ENCODE assay signal across 17 mouse cellular contexts in genomic region chr17:71117956-71118355, GRCm38 (mm10).
DNase-seq lines count a peak whose midpoint lies in the region; ATAC-seq and TF ChIP-seq lines count a peak whose summit lies in the region.
"Had no signal": no experiment of that assay in that cellular context is flagged by ENCODE, and none has a peak within 500 bp of the region (broad histone marks: within the 10 kb centered on the region; RNA-seq: fewer than 3 reads in every experiment).

No protein-coding gene starts in this region.

- H3K27ac ChIP-seq in heart, embryonic 16.5 days (ENCODE audit: low read length): peak overlapping the region; percentile 44; the same call in 1 of the 2 replicates
- peak overlapping the region; percentile 85 for H3K27ac ChIP-seq in bone marrow macrophage, adult 2 months (ENCODE audit: insufficient read depth, low read depth, low read length)
- H3K27ac ChIP-seq in forebrain, postnatal 0 days (ENCODE audit: low read depth, low read length): no peak overlapping the region
- H3K27ac ChIP-seq in forebrain, embryonic 12.5 days: no peak overlapping the region
- H3K27ac ChIP-seq: embryonic facial prominence, embryonic 12.5 days; hindbrain, embryonic 14.5 days; midbrain, embryonic 13.5 days; neural tube, embryonic 13.5 days had no signal

- no peak for DNase-seq in heart, postnatal 25 days (ENCODE audit: low spot score)
- DNase-seq in forebrain, postnatal 0 days: no peak
- DNase-seq: adrenal gland, postnatal 14 days; cerebellum, adult 18-20 months; kidney, adult 9 months; kidney, postnatal 25 days; left cerebral cortex, postnatal 4 days; lung, adult 18-20 months had no signal

- H3K4me2 ChIP-seq in heart, embryonic 16.5 days (ENCODE audit: low read depth, low read length): no peak overlapping the region
- no peak overlapping the region for H3K4me2 ChIP-seq in forebrain, postnatal 0 days (ENCODE audit: low read depth)
- no peak overlapping the region for H3K4me2 ChIP-seq in forebrain, embryonic 12.5 days
- H3K4me2 ChIP-seq: embryonic facial prominence, embryonic 12.5 days; hindbrain, embryonic 14.5 days; midbrain, embryonic 13.5 days; neural tube, embryonic 13.5 days had no signal

- WGBS in heart, embryonic 16.5 days: 57% methylated on average over 4 of the region's 4 CpGs
- WGBS in forebrain, postnatal 0 days: 95% methylated on average over 4 of the region's 4 CpGs
- 89% methylated on average over 4 of the region's 4 CpGs for WGBS in forebrain, embryonic 12.5 days

- H3K4me3 ChIP-seq in heart, embryonic 16.5 days (ENCODE audit: low read length): no peak overlapping the region
- H3K4me3 ChIP-seq in bone marrow macrophage, adult 2 months (ENCODE audit: insufficient read depth, low read length): 0 out of 2 replicates have a peak overlapping the region, but pooled peaks have one; percentile 5
- no peak overlapping the region for H3K4me3 ChIP-seq in forebrain, postnatal 0 days (ENCODE audit: low read depth, low read length)
- no peak overlapping the region for H3K4me3 ChIP-seq in forebrain, embryonic 12.5 days (replicated peaks)
- H3K4me3 ChIP-seq: embryonic facial prominence, embryonic 12.5 days; midbrain, embryonic 13.5 days; neural tube, embryonic 13.5 days had no signal

- TF ChIP-seq POLR2A in bone marrow macrophage, adult 2 months (IDR thresholded peaks at IDR 0.05; ENCODE audit: borderline replicate concordance, low read depth, low read length): no peak

- no peaks in the 10 kb centered on the region for H3K27me3 ChIP-seq in heart, embryonic 16.5 days (ENCODE audit: control insufficient read depth, insufficient read depth, low read length)
- H3K27me3 ChIP-seq in forebrain, postnatal 0 days (ENCODE audit: insufficient read depth, low read length): no peaks in the 10 kb centered on the region
- no peaks in the 10 kb centered on the region for H3K27me3 ChIP-seq in forebrain, embryonic 12.5 days
- H3K27me3 ChIP-seq: embryonic facial prominence, embryonic 12.5 days; midbrain, embryonic 13.5 days; neural tube, embryonic 13.5 days had no signal

- H3K4me1 ChIP-seq in heart, embryonic 16.5 days (ENCODE audit: control insufficient read depth, insufficient read depth, low read length): peaks cover 25% of the 10 kb centered on the region
- peaks cover 36% of the 10 kb centered on the region for H3K4me1 ChIP-seq in bone marrow macrophage, adult 2 months (ENCODE audit: control insufficient read depth, insufficient read depth, low read length)
- no peaks in the 10 kb centered on the region for H3K4me1 ChIP-seq in forebrain, postnatal 0 days (ENCODE audit: insufficient read depth)
- H3K4me1 ChIP-seq in forebrain, embryonic 12.5 days: no peaks in the 10 kb centered on the region
- H3K4me1 ChIP-seq: midbrain, embryonic 13.5 days; neural tube, embryonic 13.5 days had no signal

- H3K9me3 ChIP-seq in heart, embryonic 16.5 days (replicated peaks; ENCODE audit: control insufficient read depth, low read length): no peaks in the 10 kb centered on the region
- H3K9me3 ChIP-seq in forebrain, postnatal 0 days (ENCODE audit: low read length): no peaks in the 10 kb centered on the region
- no peaks in the 10 kb centered on the region for H3K9me3 ChIP-seq in forebrain, embryonic 12.5 days
- H3K9me3 ChIP-seq: embryonic facial prominence, embryonic 12.5 days; midbrain, embryonic 13.5 days; neural tube, embryonic 13.5 days had no signal

- intact Hi-C loops in heart, postnatal 25 days (cut with DNase I): no loop called here

- peaks cover 14% of the 10 kb centered on the region for H3K36me3 ChIP-seq in heart, embryonic 16.5 days (ENCODE audit: control insufficient read depth, insufficient read depth)
- H3K36me3 ChIP-seq in forebrain, postnatal 0 days (ENCODE audit: insufficient read depth): no peaks in the 10 kb centered on the region
- no peaks in the 10 kb centered on the region for H3K36me3 ChIP-seq in forebrain, embryonic 12.5 days (replicated peaks)
- H3K36me3 ChIP-seq: embryonic facial prominence, embryonic 12.5 days; midbrain, embryonic 13.5 days; neural tube, embryonic 13.5 days had no signal

- no peak for ATAC-seq in heart, embryonic 16.5 days (replicated peaks; ENCODE audit: extremely low read depth, insufficient read depth, low FRiP score)
- peak; percentile 95 for ATAC-seq in granulocyte monocyte progenitor cell, adult 5-6 weeks (replicated peaks; ENCODE audit: poor library complexity, severe bottlenecking)
- ATAC-seq in neutrophil, adult 5-6 weeks (ENCODE audit: extremely low read depth, insufficient number of reproducible peaks, low FRiP score, poor library complexity, severe bottlenecking): 0 out of 2 replicates have a peak, but pooled peaks have one; percentile 19
- no peak for ATAC-seq in forebrain, postnatal 0 days
- ATAC-seq in forebrain, embryonic 12.5 days (ENCODE audit: low FRiP score): no peak
- ATAC-seq: midbrain, embryonic 13.5 days had no signal

- no peak for TF ChIP-seq CTCF in bone marrow macrophage, adult 2 months (IDR thresholded peaks at IDR 0.05; ENCODE audit: low read depth, low read length)
- TF ChIP-seq CTCF in forebrain, postnatal 0 days (IDR thresholded peaks at IDR 0.05; ENCODE audit: low read depth): no peak

- no peak overlapping the region for H3K9ac ChIP-seq in heart, embryonic 16.5 days (ENCODE audit: low read length)
- no peak overlapping the region for H3K9ac ChIP-seq in forebrain, postnatal 0 days
- H3K9ac ChIP-seq in forebrain, embryonic 12.5 days: no peak overlapping the region
- H3K9ac ChIP-seq: embryonic facial prominence, embryonic 12.5 days; hindbrain, embryonic 14.5 days; midbrain, embryonic 13.5 days; neural tube, embryonic 13.5 days had no signal

Comparison
In these comparisons a context has a peak if more than half of its experiments do, and no peak if none do; other contexts are left out.
1. ATAC-seq: peak in granulocyte monocyte progenitor cell, adult 5-6 weeks (single experiment) and neutrophil, adult 5-6 weeks (single experiment); none in heart, embryonic 16.5 days (single experiment), forebrain, postnatal 0 days (single experiment) and forebrain, embryonic 12.5 days (single experiment).
2. H3K27ac ChIP-seq: peak in heart, embryonic 16.5 days (single experiment) and bone marrow macrophage, adult 2 months (single experiment); none in forebrain, postnatal 0 days (single experiment) and forebrain, embryonic 12.5 days (single experiment).